Mouse (Mus musculus) skeletal muscle tissue, postnatal 0 days (tissue): ENCODE measurements around the gene Serpina5. TPM values are rescaled to one million over a fixed set of nuclear protein-coding genes. Genes with fewer than 3 reads are reported as not detected.

Experiments
- polyA plus RNA-seq: library from polyadenylated mRNA; unstranded; fragments of >200 nt; fragmentation: Nextera tagmentation; extraction: Ambion mirVana; gene quantifications from 2 replicates; pipeline ENCODE4 v1.2.1, GENCODE M21; 2015

The Serpina5 gene
- not detected in 2 replicates for polyA plus RNA-seq

DNA sequence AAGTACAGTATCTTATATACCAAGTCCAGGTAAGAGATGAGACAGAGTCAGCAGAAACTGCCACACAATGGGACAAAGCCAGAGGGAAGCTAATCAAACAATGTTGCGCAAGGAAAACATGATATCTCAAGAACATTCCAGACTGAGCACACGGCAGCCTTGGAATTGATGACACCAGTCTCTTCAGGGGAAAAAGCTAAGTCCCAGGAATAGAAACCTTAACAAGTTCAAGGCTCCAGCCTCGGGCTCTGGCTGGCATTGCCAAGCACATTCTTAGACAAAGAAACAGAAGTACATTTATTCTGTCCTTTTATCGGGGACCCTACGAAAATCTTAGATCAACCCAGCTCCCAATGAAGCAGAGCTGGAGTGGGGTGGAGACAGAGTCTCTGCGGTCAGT, at the start of gene Serpina5:
Gene Serpina5 (plus strand): TSS at position 346 of the 400 bp plus-strand sequence.

DNA sequence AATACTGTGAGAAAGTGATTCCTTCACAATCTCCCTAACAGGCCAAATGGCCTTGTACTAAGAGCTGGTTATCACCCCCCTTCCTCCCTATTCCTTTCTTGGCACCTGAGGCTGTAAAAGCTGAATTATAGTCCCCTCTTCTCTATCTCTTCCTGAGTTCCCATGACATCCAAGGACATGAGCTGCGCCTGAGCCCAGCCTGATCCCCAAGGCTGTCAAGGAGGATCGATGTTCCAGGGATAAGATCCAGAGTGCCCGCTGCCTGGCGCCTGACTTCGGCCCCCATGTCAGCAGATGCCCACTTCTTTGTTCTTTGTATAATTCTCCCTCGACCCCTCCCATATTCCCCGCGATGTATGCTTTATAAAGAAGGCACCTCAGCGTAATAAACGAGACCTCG, 11.4 kb downstream of the Serpina5 start, which contains the start of gene Serpina3a:
Gene Serpina3a (plus strand): TSS at position 392 of the 400 bp plus-strand sequence.

GRCm38 (mm10) chr12:104127696-104128095, 26.8 kb downstream of the Serpina5 start, which contains the start of gene Serpina3b:
Gene Serpina3b, plus strand, starts transcription at chr12:104127996.

DNA sequence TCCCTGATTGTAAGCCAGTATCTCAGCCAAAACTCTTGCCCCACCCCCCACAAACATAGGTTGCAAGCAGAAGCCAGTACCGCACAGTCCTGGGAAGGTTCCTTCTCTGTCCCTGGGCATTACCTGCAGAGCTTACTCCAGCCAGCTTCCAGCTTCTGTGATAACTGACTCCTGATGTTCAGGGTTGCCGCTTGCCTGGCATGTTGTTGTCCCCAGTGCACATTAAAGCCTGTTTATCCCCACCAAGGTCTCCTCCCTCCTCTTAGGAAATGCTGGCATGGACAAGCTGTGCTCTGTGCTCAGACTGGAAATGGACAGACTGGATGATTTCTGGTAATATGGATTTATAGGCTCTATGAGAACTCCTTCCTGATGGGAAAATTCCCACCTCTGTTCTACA, 52.7 kb downstream of the Serpina5 start, which contains the start of gene Serpina3c:
Gene Serpina3c (minus strand): TSS at position 215 of the 400 bp plus-strand sequence.

Other genes starting within 250 kb of the Serpina5 start
- 1.1 and 1.4 TPM in 2 replicates for gene Serpina1a, start 237.6 kb upstream of the Serpina5 start, polyA plus RNA-seq
- 0.37 and 0.99 TPM in 2 replicates for gene Serpina1c, start 196.2 kb upstream of the Serpina5 start, polyA plus RNA-seq
- 1.6 and 2.1 TPM in 2 replicates for gene Serpina1e, start 142.1 kb upstream of the Serpina5 start, polyA plus RNA-seq
- gene Serpina11, start 111.2 kb upstream of the Serpina5 start, polyA plus RNA-seq, result 0.09 TPM in 1 of 2 replicates, not detected in the other
- 0.60 TPM in 1 of 2 replicates, not detected in the other for gene Serpina9, start 87.4 kb upstream of the Serpina5 start, polyA plus RNA-seq
- 3.1 TPM in 1 of 2 replicates, not detected in the other for gene Serpina12, start 56.7 kb upstream of the Serpina5 start, polyA plus RNA-seq
- gene Serpina3a, start 11.6 kb downstream of the Serpina5 start, polyA plus RNA-seq, result not detected in 2 replicates
- gene Serpina3b, start 26.9 kb downstream of the Serpina5 start, polyA plus RNA-seq, result 0.06 TPM in 1 of 2 replicates, not detected in the other
- 0.88 and 10.0 TPM in 2 replicates for gene Serpina3c, start 52.8 kb downstream of the Serpina5 start, polyA plus RNA-seq
- gene Serpina3f, start 113.4 kb downstream of the Serpina5 start, polyA plus RNA-seq, result 0.10 and 0.26 TPM in 2 replicates
- 2.3 and 3.4 TPM in 2 replicates for gene Serpina3g, start 135.1 kb downstream of the Serpina5 start, polyA plus RNA-seq
- gene Serpina3i, start 162.0 kb downstream of the Serpina5 start, polyA plus RNA-seq, result 0.07 and 0.14 TPM in 2 replicates
- gene Serpina3j, start 213.4 kb downstream of the Serpina5 start, polyA plus RNA-seq, result 0.10 TPM in 1 of 2 replicates, not detected in the other
- 0.22 TPM in 2 replicates for gene Serpina3k, start 237.4 kb downstream of the Serpina5 start, polyA plus RNA-seq
- gene Serpina3m, start 237.4 kb downstream of the Serpina5 start, polyA plus RNA-seq, result 0.18 TPM in 1 of 2 replicates, not detected in the other